Mouse (Mus musculus) cerebellum, adult 11 months (tissue): Measurements from ENCODE around the gene Arhgef25.

ENCODE experiments used
- DNase-seq: peaks from one replicate; pipeline ENCODE4 v3.0.0; 2022

Arhgef25 gene

GRCm38 (mm10) chr10:127185101-127185500, 4.8 kb downstream of the Arhgef25 start:
- DNase-seq, result no peak

GRCm38 (mm10) chr10:127183759-127184158, 6.1 kb downstream of the Arhgef25 start:
- no peak for DNase-seq

GRCm38 (mm10) chr10:127182624-127183023, 7.3 kb downstream of the Arhgef25 start:
- no peak for DNase-seq

GRCm38 (mm10) chr10:127181566-127181965, 8.3 kb downstream of the Arhgef25 start:
- DNase-seq, result no peak

- no peak for DNase-seq
These were observed 9.2 kb downstream of the Arhgef25 start for GRCm38 (mm10) chr10:127180695-127181047.

GRCm38 (mm10) chr10:127179871-127180694, 9.8 kb downstream of the Arhgef25 start, which contains the start of gene Slc26a10:
TSS of gene Slc26a10 (minus strand) at chr10:127180645.
- no peak for DNase-seq

GRCm38 (mm10) chr10:127178286-127179027, 11.4 kb downstream of the Arhgef25 start:
- DNase-seq, result no peak

- DNase-seq, result peak; percentile 74
These were observed 12.2 kb downstream of the Arhgef25 start for GRCm38 (mm10) chr10:127177719-127178118.

GRCm38 (mm10) chr10:127177235-127177634, 12.6 kb downstream of the Arhgef25 start:
- peak; percentile 11 for DNase-seq

- no peak for DNase-seq
These were observed 13.1 kb downstream of the Arhgef25 start for GRCm38 (mm10) chr10:127176756-127177155.

- DNase-seq, result no peak
These were observed 13.7 kb downstream of the Arhgef25 start for GRCm38 (mm10) chr10:127176228-127176627.

- no peak for DNase-seq
These were observed 15.7 kb downstream of the Arhgef25 start for GRCm38 (mm10) chr10:127174170-127174569.

GRCm38 (mm10) chr10:127173148-127174065, 16.5 kb downstream of the Arhgef25 start:
- DNase-seq, result no peak

GRCm38 (mm10) chr10:127171631-127172200, 18.2 kb downstream of the Arhgef25 start:
- no peak for DNase-seq

GRCm38 (mm10) chr10:127170837-127171272, 19.0 kb downstream of the Arhgef25 start:
- DNase-seq, result no peak

- DNase-seq, result no peak
These were observed 19.9 kb downstream of the Arhgef25 start for GRCm38 (mm10) chr10:127170002-127170401.

- no peak for DNase-seq
These were observed 22.2 kb downstream of the Arhgef25 start for GRCm38 (mm10) chr10:127167614-127168192.

- DNase-seq, result no peak
These were observed 22.9 kb downstream of the Arhgef25 start for GRCm38 (mm10) chr10:127166771-127167613.

- DNase-seq, result no peak
These were observed 23.5 kb downstream of the Arhgef25 start for GRCm38 (mm10) chr10:127166404-127166715.

- peak; percentile 60 for DNase-seq
These were observed 24.1 kb downstream of the Arhgef25 start for GRCm38 (mm10) chr10:127165654-127166403.

- peak; percentile 63 for DNase-seq
These were observed 24.6 kb downstream of the Arhgef25 start for GRCm38 (mm10) chr10:127165354-127165653.
